Mouse (Mus musculus) forebrain, embryonic 16.5 days (tissue): ENCODE measurements around the gene Wdr19. TPM values are rescaled to one million over a fixed set of nuclear protein-coding genes. Genes with fewer than 3 reads are reported as not detected.

Experiments
- ATAC-seq: fragments of 200-750 bp; cut with Nextera tagmentation; 2 replicates; pipeline ENCODE4 v1.8.0; 2017; ENCODE audit warnings: mild to moderate bottlenecking, moderate library complexity
- H3K27ac ChIP-seq: fragments of 300-500 bp; sonication (generic); 2 replicates; pipeline ENCODE4 v1.5.1; 2014; ENCODE audit warnings: low read length, control low read depth
- H3K27me3 ChIP-seq: fragments of 300-500 bp; sonication (generic); replicated peaks from 2 replicates; pipeline ENCODE4 v1.6.1; 2014; ENCODE audit warnings: low read length; ENCODE audit not compliant: control insufficient read depth, insufficient read depth
- H3K36me3 ChIP-seq: fragments of 300-500 bp; sonication (generic); 2 replicates; pipeline ENCODE4 v1.6.1; 2014; ENCODE audit not compliant: control insufficient read depth, insufficient read depth
- H3K4me1 ChIP-seq: fragments of 300-500 bp; sonication (generic); replicated peaks from 2 replicates; pipeline ENCODE4 v1.6.1; 2014; ENCODE audit warnings: low read length; ENCODE audit not compliant: control insufficient read depth, insufficient read depth
- H3K4me2 ChIP-seq: fragments of 300-500 bp; sonication (generic); 2 replicates; pipeline ENCODE4 v1.6.1; 2014; ENCODE audit warnings: mild to moderate bottlenecking, low read length, control low read depth
- H3K4me3 ChIP-seq: fragments of 300-500 bp; sonication (generic); replicated peaks from 2 replicates; pipeline ENCODE4 v1.5.1; 2014; ENCODE audit warnings: mild to moderate bottlenecking, low read length, control low read depth
- H3K9ac ChIP-seq: fragments of 300-500 bp; sonication (generic); replicated peaks from 2 replicates; pipeline ENCODE4 v1.6.1; 2014; ENCODE audit warnings: low read depth, low read length, control low read depth
- H3K9me3 ChIP-seq: fragments of 300-500 bp; sonication (generic); 2 replicates; pipeline ENCODE4 v1.6.1; 2016; ENCODE audit warnings: low read length; ENCODE audit not compliant: control insufficient read depth
- WGBS: fragments of 180-500 bp; shearing (Covaris S2); extraction: QIAGEN DNeasy Blood & Tissue Kit; methylation state at CpG from one replicate; pipeline ENCODE4 v1.1.7; 2014; 5-methylcytosine and 5-hydroxymethylcytosine counted together
- polyA plus RNA-seq: library from polyadenylated mRNA; unstranded; fragments of >200 nt; fragmentation: Nextera tagmentation; extraction: Ambion mirVana; gene quantifications from 2 replicates; pipeline ENCODE4 v1.2.1, GENCODE M21; 2015

Wdr19 gene
- polyA plus RNA-seq, 1 experiment from 2014 or later, result 13.6 TPM

GRCm38 (mm10) chr5:65224056-65224455 lies 24.6 kb downstream of the Wdr19 start:
- peaks cover 2% of the 10 kb centered on the region; the same call in 1 of the 2 replicates for H3K36me3 ChIP-seq
- H3K9ac ChIP-seq, result no peak overlapping the region
- H3K9me3 ChIP-seq, result no peaks in the 10 kb centered on the region
- no peaks in the 10 kb centered on the region for H3K27me3 ChIP-seq
- no peaks in the 10 kb centered on the region for H3K4me1 ChIP-seq
- no peak overlapping the region for H3K4me3 ChIP-seq
- H3K4me2 ChIP-seq, result no peak overlapping the region
- 91% methylated on average over 5 of the region's 5 CpGs for WGBS
- no peak overlapping the region for H3K27ac ChIP-seq
- ATAC-seq, result no peak

- H3K36me3 ChIP-seq, result peaks cover 9% of the 10 kb centered on the region
- 56% methylated on average over 12 of the region's 12 CpGs for WGBS
- H3K9ac ChIP-seq, result no peak overlapping the region
- 0 out of 2 replicates have a peak, but pooled peaks cover 2% of the 10 kb centered on the region for H3K4me1 ChIP-seq
- H3K4me3 ChIP-seq, result no peak overlapping the region
- no peak for ATAC-seq
- no peaks in the 10 kb centered on the region for H3K27me3 ChIP-seq
- no peaks in the 10 kb centered on the region for H3K9me3 ChIP-seq
- H3K27ac ChIP-seq, result no peak overlapping the region
- H3K4me2 ChIP-seq, result no peak overlapping the region
These were observed 31.9 kb downstream of the Wdr19 start for GRCm38 (mm10) chr5:65231289-65232003.

- Histone ChIP-seq H3K4me2 (no peak overlapping the region), H3K4me1 (no peaks in the 10 kb centered on the region), H3K36me3 (0 out of 2 replicates have a peak, but pooled peaks cover 3% of the 10 kb centered on the region), H3K9ac (no peak overlapping the region), H3K27me3 (no peaks in the 10 kb centered on the region), H3K27ac (no peak overlapping the region), H3K4me3 (no peak overlapping the region), H3K9me3 (no peaks in the 10 kb centered on the region)
- ATAC-seq, result peak; percentile 62
- 44% methylated on average over 5 of the region's 5 CpGs for WGBS
These were observed 43.2 kb downstream of the Wdr19 start for GRCm38 (mm10) chr5:65242740-65243139.

GRCm38 (mm10) chr5:65247296-65247695 lies 47.8 kb downstream of the Wdr19 start:
- no peak for ATAC-seq
- H3K27ac ChIP-seq, result no peak overlapping the region
- H3K36me3 ChIP-seq, result no peaks in the 10 kb centered on the region
- H3K27me3 ChIP-seq, result no peaks in the 10 kb centered on the region
- H3K4me3 ChIP-seq, result no peak overlapping the region
- H3K9ac ChIP-seq, result no peak overlapping the region
- 88% methylated on average over 3 of the region's 3 CpGs for WGBS
- H3K9me3 ChIP-seq, result no peaks in the 10 kb centered on the region
- no peaks in the 10 kb centered on the region for H3K4me1 ChIP-seq
- no peak overlapping the region for H3K4me2 ChIP-seq

GRCm38 (mm10) chr5:65250185-65250855 lies 50.8 kb downstream of the Wdr19 start:
- no peaks in the 10 kb centered on the region for H3K36me3 ChIP-seq
- H3K4me2 ChIP-seq, result no peak overlapping the region
- no peak for ATAC-seq
- no peaks in the 10 kb centered on the region for H3K27me3 ChIP-seq
- H3K27ac ChIP-seq, result no peak overlapping the region
- WGBS, result 73% methylated on average over 7 of the region's 7 CpGs
- no peaks in the 10 kb centered on the region for H3K9me3 ChIP-seq
- H3K4me1 ChIP-seq, result no peaks in the 10 kb centered on the region
- no peak overlapping the region for H3K4me3 ChIP-seq
- H3K9ac ChIP-seq, result no peak overlapping the region

GRCm38 (mm10) chr5:65257910-65258505 lies 58.5 kb downstream of the Wdr19 start:
- Histone ChIP-seq H3K4me2 (no peak overlapping the region), H3K9me3 (no peaks in the 10 kb centered on the region), H3K27me3 (no peaks in the 10 kb centered on the region), H3K4me1 (no peaks in the 10 kb centered on the region), H3K27ac (no peak overlapping the region), H3K36me3 (peaks cover 11% of the 10 kb centered on the region), H3K9ac (no peak overlapping the region), H3K4me3 (no peak overlapping the region)
- no peak for ATAC-seq
- 87% methylated on average over 14 of the region's 14 CpGs for WGBS

- Histone ChIP-seq H3K9me3 (no peaks in the 10 kb centered on the region), H3K27me3 (no peaks in the 10 kb centered on the region), H3K4me3 (no peak overlapping the region), H3K4me1 (no peaks in the 10 kb centered on the region), H3K9ac (no peak overlapping the region), H3K27ac (no peak overlapping the region), H3K36me3 (peaks cover 10% of the 10 kb centered on the region), H3K4me2 (no peak overlapping the region)
- ATAC-seq, result peak; percentile 31; the same call in 1 of the 2 replicates
- 75% methylated on average over 3 of the region's 3 CpGs for WGBS
These were observed 74.5 kb downstream of the Wdr19 start for GRCm38 (mm10) chr5:65273966-65274365.

- H3K9me3 ChIP-seq, result no peaks in the 10 kb centered on the region
- H3K9ac ChIP-seq, result no peak overlapping the region
- 58% methylated on average over 6 of the region's 6 CpGs for WGBS
- H3K27me3 ChIP-seq, result no peaks in the 10 kb centered on the region
- H3K4me3 ChIP-seq, result no peak overlapping the region
- no peak overlapping the region for H3K27ac ChIP-seq
- H3K36me3 ChIP-seq, result peaks cover 3% of the 10 kb centered on the region; the same call in 1 of the 2 replicates
- ATAC-seq, result peak; percentile 85
- no peaks in the 10 kb centered on the region for H3K4me1 ChIP-seq
- H3K4me2 ChIP-seq, result no peak overlapping the region
These were observed 79.7 kb downstream of the Wdr19 start for GRCm38 (mm10) chr5:65279133-65279651.

- H3K4me1 ChIP-seq, result no peaks in the 10 kb centered on the region
- ATAC-seq, result no peak
- no peaks in the 10 kb centered on the region for H3K27me3 ChIP-seq
- no peak overlapping the region for H3K4me2 ChIP-seq
- H3K9ac ChIP-seq, result no peak overlapping the region
- H3K36me3 ChIP-seq, result peaks cover 6% of the 10 kb centered on the region; the same call in 1 of the 2 replicates
- H3K4me3 ChIP-seq, result no peak overlapping the region
- 91% methylated on average over 3 of the region's 3 CpGs for WGBS
- no peaks in the 10 kb centered on the region for H3K9me3 ChIP-seq
- H3K27ac ChIP-seq, result no peak overlapping the region
These were observed 81.7 kb downstream of the Wdr19 start for GRCm38 (mm10) chr5:65281216-65281615.
